Mouse (Mus musculus): ENCODE results near the gene Myh14. TPM values are rescaled to one million over a fixed set of nuclear protein-coding genes. Genes with fewer than 3 reads are reported as not detected.

Gene Myh14
- polyA plus RNA-seq, 1 experiment from 2014 or later: 1.9 TPM

- Histone ChIP-seq H3K4me1 (replicated peaks) (peaks cover 12% of the 10 kb centered on the region), H3K36me3 (no peaks in the 10 kb centered on the region), H3K4me3 (no peak overlapping the region), H3K9ac (no peak overlapping the region), H3K9me3 (no peaks in the 10 kb centered on the region), H3K27ac (no peak overlapping the region), H3K27me3 (peaks cover 55% of the 10 kb centered on the region), H3K4me2 (no peak overlapping the region)
- WGBS: 77% methylated on average over 2 of the region's 2 CpGs
- no peak for ATAC-seq (ENCODE audit: low FRiP score)
Measured at GRCm38 (mm10) chr7:44666462-44666861, 4.2 kb downstream of the Myh14 start.

- no peak overlapping the region for H3K9ac ChIP-seq
- no peak overlapping the region for H3K4me2 ChIP-seq
- no peak overlapping the region for H3K27ac ChIP-seq
- WGBS: 40% methylated on average over 11 of the region's 11 CpGs
- H3K36me3 ChIP-seq: no peaks in the 10 kb centered on the region
- no peaks in the 10 kb centered on the region for H3K4me1 ChIP-seq (replicated peaks)
- no peak overlapping the region for H3K4me3 ChIP-seq
- ATAC-seq (ENCODE audit: low FRiP score): no peak
- H3K9me3 ChIP-seq: no peaks in the 10 kb centered on the region
- H3K27me3 ChIP-seq: peaks cover 38% of the 10 kb centered on the region
Measured at GRCm38 (mm10) chr7:44664731-44665130, 5.9 kb downstream of the Myh14 start.

GRCm38 (mm10) chr7:44663546-44663945 is 7.1 kb downstream of the Myh14 start:
- H3K9me3 ChIP-seq: no peaks in the 10 kb centered on the region
- no peak for ATAC-seq (ENCODE audit: low FRiP score)
- H3K27me3 ChIP-seq: peaks cover 27% of the 10 kb centered on the region
- H3K4me2 ChIP-seq: no peak overlapping the region
- H3K36me3 ChIP-seq: no peaks in the 10 kb centered on the region
- no peaks in the 10 kb centered on the region for H3K4me1 ChIP-seq (replicated peaks)
- H3K27ac ChIP-seq: no peak overlapping the region
- no peak overlapping the region for H3K9ac ChIP-seq
- no peak overlapping the region for H3K4me3 ChIP-seq
- 81% methylated on average over 5 of the region's 5 CpGs for WGBS

- Histone ChIP-seq H3K27ac (no peak overlapping the region), H3K9ac (no peak overlapping the region), H3K4me2 (no peak overlapping the region), H3K36me3 (no peaks in the 10 kb centered on the region), H3K9me3 (no peaks in the 10 kb centered on the region), H3K27me3 (peaks cover 18% of the 10 kb centered on the region), H3K4me3 (no peak overlapping the region), H3K4me1 (replicated peaks) (no peaks in the 10 kb centered on the region)
- ATAC-seq (ENCODE audit: low FRiP score): no peak
- 19% methylated on average over 3 of the region's 3 CpGs for WGBS
Measured at GRCm38 (mm10) chr7:44662569-44662968, 8.1 kb downstream of the Myh14 start.

GRCm38 (mm10) chr7:44662168-44662567 is 8.5 kb downstream of the Myh14 start:
- no peak for ATAC-seq (ENCODE audit: low FRiP score)
- Histone ChIP-seq H3K36me3 (no peaks in the 10 kb centered on the region), H3K9me3 (no peaks in the 10 kb centered on the region), H3K27me3 (peaks cover 14% of the 10 kb centered on the region), H3K4me3 (no peak overlapping the region), H3K9ac (no peak overlapping the region), H3K4me1 (replicated peaks) (no peaks in the 10 kb centered on the region), H3K27ac (no peak overlapping the region), H3K4me2 (no peak overlapping the region)
- 20% methylated on average over 8 of the region's 8 CpGs for WGBS

- Histone ChIP-seq H3K9ac (no peak overlapping the region), H3K27me3 (peaks cover 9% of the 10 kb centered on the region; the same call in 1 of the 2 replicates), H3K4me1 (replicated peaks) (no peaks in the 10 kb centered on the region), H3K4me2 (no peak overlapping the region), H3K4me3 (no peak overlapping the region), H3K27ac (no peak overlapping the region), H3K9me3 (no peaks in the 10 kb centered on the region), H3K36me3 (no peaks in the 10 kb centered on the region)
- no peak for ATAC-seq (ENCODE audit: low FRiP score)
- 86% methylated on average over 5 of the region's 5 CpGs for WGBS
Measured at GRCm38 (mm10) chr7:44661219-44661618, 9.4 kb downstream of the Myh14 start.

GRCm38 (mm10) chr7:44655504-44655903 is 15.1 kb downstream of the Myh14 start:
- Histone ChIP-seq H3K9ac (no peak overlapping the region), H3K4me1 (replicated peaks) (no peaks in the 10 kb centered on the region), H3K9me3 (no peaks in the 10 kb centered on the region), H3K36me3 (no peaks in the 10 kb centered on the region), H3K27ac (no peak overlapping the region), H3K27me3 (peaks cover 16% of the 10 kb centered on the region), H3K4me3 (no peak overlapping the region), H3K4me2 (no peak overlapping the region)
- 17% methylated on average over 8 of the region's 8 CpGs for WGBS
- no peak for ATAC-seq (ENCODE audit: low FRiP score)

GRCm38 (mm10) chr7:44653773-44654172 is 16.9 kb downstream of the Myh14 start:
- no peak overlapping the region for H3K4me3 ChIP-seq
- peaks cover 21% of the 10 kb centered on the region for H3K27me3 ChIP-seq
- WGBS: 56% methylated on average over 8 of the region's 8 CpGs
- no peaks in the 10 kb centered on the region for H3K9me3 ChIP-seq
- H3K4me1 ChIP-seq (replicated peaks): no peaks in the 10 kb centered on the region
- H3K36me3 ChIP-seq: no peaks in the 10 kb centered on the region
- no peak for ATAC-seq (ENCODE audit: low FRiP score)
- H3K27ac ChIP-seq: no peak overlapping the region
- H3K9ac ChIP-seq: no peak overlapping the region
- H3K4me2 ChIP-seq: no peak overlapping the region

- no peak overlapping the region for H3K4me2 ChIP-seq
- no peak for ATAC-seq (ENCODE audit: low FRiP score)
- WGBS: 83% methylated on average over 7 of the region's 7 CpGs
Measured at GRCm38 (mm10) chr7:44651416-44651815, 19.2 kb downstream of the Myh14 start.

GRCm38 (mm10) chr7:44649990-44650389 is 20.7 kb downstream of the Myh14 start:
- ATAC-seq (ENCODE audit: low FRiP score): no peak
- no peaks in the 10 kb centered on the region for H3K9me3 ChIP-seq
- H3K9ac ChIP-seq: no peak overlapping the region
- H3K4me2 ChIP-seq: no peak overlapping the region
- H3K36me3 ChIP-seq: no peaks in the 10 kb centered on the region
- peaks cover 41% of the 10 kb centered on the region for H3K27me3 ChIP-seq
- H3K4me1 ChIP-seq (replicated peaks): peaks cover 8% of the 10 kb centered on the region; the same call in 1 of the 2 replicates
- no peak overlapping the region for H3K4me3 ChIP-seq
- 9% methylated on average over 4 of the region's 4 CpGs for WGBS
- no peak overlapping the region for H3K27ac ChIP-seq

More at GRCm38 (mm10) chr7:44651416-44651815, 19.2 kb downstream of the Myh14 start:
- H3K27ac ChIP-seq: no peak overlapping the region
- H3K4me3 ChIP-seq: no peak overlapping the region
- no peak overlapping the region for H3K9ac ChIP-seq
- H3K4me1 ChIP-seq (replicated peaks): no peaks in the 10 kb centered on the region
- no peaks in the 10 kb centered on the region for H3K9me3 ChIP-seq
- H3K36me3 ChIP-seq: no peaks in the 10 kb centered on the region
- peaks cover 29% of the 10 kb centered on the region for H3K27me3 ChIP-seq

- no peak overlapping the region for H3K4me2 ChIP-seq
- no peak overlapping the region for H3K4me3 ChIP-seq
- H3K4me1 ChIP-seq (replicated peaks): peaks cover 8% of the 10 kb centered on the region; the same call in 1 of the 2 replicates
- WGBS: 70% methylated on average over 8 of the region's 8 CpGs
- no peaks in the 10 kb centered on the region for H3K9me3 ChIP-seq
- H3K9ac ChIP-seq: no peak overlapping the region
- no peak for ATAC-seq (ENCODE audit: low FRiP score)
- H3K36me3 ChIP-seq: no peaks in the 10 kb centered on the region
- H3K27ac ChIP-seq: no peak overlapping the region
- H3K27me3 ChIP-seq: peaks cover 49% of the 10 kb centered on the region
Measured at GRCm38 (mm10) chr7:44649094-44649610, 21.5 kb downstream of the Myh14 start.

- WGBS: 72% methylated on average over 10 of the region's 10 CpGs
- ATAC-seq (ENCODE audit: low FRiP score): no peak
- H3K4me2 ChIP-seq: no peak overlapping the region
Measured at GRCm38 (mm10) chr7:44647729-44648128, 22.9 kb downstream of the Myh14 start.

GRCm38 (mm10) chr7:44647042-44647724 is 23.5 kb downstream of the Myh14 start:
- H3K4me2 ChIP-seq: no peak overlapping the region
- H3K27ac ChIP-seq: no peak overlapping the region
- no peaks in the 10 kb centered on the region for H3K9me3 ChIP-seq
- 51% methylated on average over 7 of the region's 7 CpGs for WGBS
- peaks cover 62% of the 10 kb centered on the region for H3K27me3 ChIP-seq
- peaks cover 8% of the 10 kb centered on the region; the same call in 1 of the 2 replicates for H3K4me1 ChIP-seq (replicated peaks)
- H3K9ac ChIP-seq: no peak overlapping the region
- H3K36me3 ChIP-seq: no peaks in the 10 kb centered on the region
- ATAC-seq (ENCODE audit: low FRiP score): no peak
- H3K4me3 ChIP-seq: no peak overlapping the region

More at GRCm38 (mm10) chr7:44647729-44648128, 22.9 kb downstream of the Myh14 start:
- Histone ChIP-seq H3K27me3 (peaks cover 63% of the 10 kb centered on the region), H3K4me1 (replicated peaks) (peaks cover 8% of the 10 kb centered on the region; the same call in 1 of the 2 replicates), H3K27ac (no peak overlapping the region), H3K4me3 (no peak overlapping the region), H3K9me3 (no peaks in the 10 kb centered on the region), H3K9ac (no peak overlapping the region), H3K36me3 (no peaks in the 10 kb centered on the region)

All from hindbrain, embryonic 13.5 days (tissue).